Mouse (Mus musculus) E14TG2a.4 (cell line): Measurements from ENCODE around the gene Slc2a10.

Experiments
- CTCF ChIP-seq: conservative IDR thresholded peaks from 2 replicates; pipeline ENCODE4 v1.5.1; 2014; ENCODE audit warnings: low read length
- NANOG ChIP-seq: IDR thresholded peaks from 2 replicates; pipeline ENCODE4 v1.6.1; 2014; ENCODE audit warnings: borderline replicate concordance, low read length, mixed read lengths

DNA sequence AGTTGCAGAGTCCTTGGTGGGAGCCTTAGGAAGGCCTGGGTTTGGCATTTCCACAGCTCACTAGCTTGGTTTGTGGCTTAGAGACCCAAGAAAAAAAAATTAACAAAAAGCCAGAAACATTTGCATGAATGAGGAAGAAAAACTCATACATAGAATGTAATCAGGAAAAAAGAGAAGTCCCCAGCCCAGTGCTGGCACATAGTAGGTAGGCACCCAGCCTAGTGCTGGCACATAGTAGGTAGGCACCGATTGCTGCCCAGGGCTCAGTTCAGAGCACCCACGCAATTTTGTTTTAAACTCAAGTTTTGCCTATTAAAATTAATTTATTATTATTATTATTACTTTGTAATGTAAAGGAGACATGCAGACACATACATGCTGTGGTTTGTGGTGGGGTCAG, 42.1 kb downstream of the Slc2a10 start:
- TF ChIP-seq CTCF (no peak), NANOG (no peak)
